ENCODE assay signal across 29 mouse cellular contexts in genomic region chr2:102148093-102148492, GRCm38 (mm10). TPM values are rescaled to one million over a fixed set of nuclear protein-coding genes. Genes with fewer than 3 reads are reported as not detected.
DNase-seq lines count a peak whose midpoint lies in the region; ATAC-seq lines count a peak whose summit lies in the region.
"Had no signal": no experiment of that assay in that cellular context is flagged by ENCODE, and none has a peak within 500 bp of the region (broad histone marks: within the 10 kb centered on the region; RNA-seq: fewer than 3 reads in every experiment).

No protein-coding gene starts in this region.

- H3K9me3 ChIP-seq in hindbrain, embryonic 11.5 days (ENCODE audit: control insufficient read depth, low read length) = no peaks in the 10 kb centered on the region
- no peaks in the 10 kb centered on the region for H3K9me3 ChIP-seq in hindbrain, embryonic 10.5 days
- no peaks in the 10 kb centered on the region for H3K9me3 ChIP-seq in neural tube, embryonic 11.5 days (ENCODE audit: control insufficient read depth, low read length)
- H3K9me3 ChIP-seq in neural tube, embryonic 15.5 days (replicated peaks) = no peaks in the 10 kb centered on the region
- H3K9me3 ChIP-seq: embryonic facial prominence, embryonic 13.5 days; heart, embryonic 10.5 days; heart, embryonic 15.5 days had no signal

- ATAC-seq in hindbrain, embryonic 11.5 days (ENCODE audit: low FRiP score) = no peak
- ATAC-seq in neural tube, embryonic 11.5 days (ENCODE audit: insufficient read depth, low FRiP score, low TSS enrichment) = no peak
- ATAC-seq in megakaryocyte progenitor cell, adult 5-6 weeks (replicated peaks; ENCODE audit: poor library complexity) = peak; percentile 19; the same call in 1 of the 2 replicates
- ATAC-seq in neural tube, embryonic 15.5 days (ENCODE audit: low FRiP score) = peak; percentile 68
- ATAC-seq: activated CD4-positive, CD25-positive, alpha-beta regulatory T cell, adult 4 months; forebrain, postnatal 0 days; intestine, postnatal 0 days had no signal

- H3K4me2 ChIP-seq in hindbrain, embryonic 11.5 days (replicated peaks; ENCODE audit: low read depth, low read length) = no peak overlapping the region
- H3K4me2 ChIP-seq in neural tube, embryonic 11.5 days (ENCODE audit: low read depth) = no peak overlapping the region
- no peak overlapping the region for H3K4me2 ChIP-seq in neural tube, embryonic 15.5 days
- H3K4me2 ChIP-seq: embryonic facial prominence, embryonic 13.5 days; heart, embryonic 15.5 days; midbrain, embryonic 11.5 days had no signal

- no peak overlapping the region for H3K4me3 ChIP-seq in hindbrain, embryonic 11.5 days (ENCODE audit: low read depth, low read length)
- no peak overlapping the region for H3K4me3 ChIP-seq in hindbrain, embryonic 10.5 days
- H3K4me3 ChIP-seq in neural tube, embryonic 11.5 days (ENCODE audit: low read depth, low read length) = no peak overlapping the region
- no peak overlapping the region for H3K4me3 ChIP-seq in neural tube, embryonic 15.5 days (replicated peaks)
- H3K4me3 ChIP-seq: embryonic facial prominence, embryonic 13.5 days; erythroblast, embryonic 14.5 days; heart, embryonic 10.5 days; heart, embryonic 15.5 days; myocyte had no signal

- peak overlapping the region; percentile 48; the same call in 1 of the 2 replicates for H3K27ac ChIP-seq in hindbrain, embryonic 11.5 days (ENCODE audit: low read depth, low read length)
- H3K27ac ChIP-seq in hindbrain, embryonic 10.5 days = no peak overlapping the region
- peak overlapping the region; percentile 21; the same call in 1 of the 2 replicates for H3K27ac ChIP-seq in neural tube, embryonic 11.5 days (ENCODE audit: low read depth, low read length)
- peak overlapping the region; percentile 76 for H3K27ac ChIP-seq in neural tube, embryonic 15.5 days (replicated peaks)
- H3K27ac ChIP-seq: embryonic facial prominence, embryonic 13.5 days; heart, embryonic 10.5 days; heart, embryonic 15.5 days; liver, embryonic 14.5 days; macrophage had no signal

- no peaks in the 10 kb centered on the region for H3K4me1 ChIP-seq in hindbrain, embryonic 11.5 days (replicated peaks; ENCODE audit: control insufficient read depth, insufficient read depth, low read length)
- peaks cover 20% of the 10 kb centered on the region for H3K4me1 ChIP-seq in hindbrain, embryonic 10.5 days (replicated peaks)
- H3K4me1 ChIP-seq in neural tube, embryonic 11.5 days (ENCODE audit: control insufficient read depth, insufficient read depth, low read length) = peaks cover 7% of the 10 kb centered on the region
- peaks cover 44% of the 10 kb centered on the region for H3K4me1 ChIP-seq in neural tube, embryonic 15.5 days
- H3K4me1 ChIP-seq: heart, embryonic 15.5 days had no signal

- H3K36me3 ChIP-seq in hindbrain, embryonic 11.5 days (ENCODE audit: control insufficient read depth, insufficient read depth, low read length) = no peaks in the 10 kb centered on the region
- H3K36me3 ChIP-seq in hindbrain, embryonic 10.5 days = 0 out of 2 replicates have a peak, but pooled peaks cover 3% of the 10 kb centered on the region
- H3K36me3 ChIP-seq in neural tube, embryonic 11.5 days (ENCODE audit: control insufficient read depth, insufficient read depth, low read length) = no peaks in the 10 kb centered on the region
- H3K36me3 ChIP-seq in neural tube, embryonic 15.5 days = no peaks in the 10 kb centered on the region
- H3K36me3 ChIP-seq: embryonic facial prominence, embryonic 13.5 days; heart, embryonic 10.5 days; heart, embryonic 15.5 days had no signal

- no peak overlapping the region for H3K9ac ChIP-seq in hindbrain, embryonic 11.5 days (ENCODE audit: low read depth, low read length)
- no peak overlapping the region for H3K9ac ChIP-seq in neural tube, embryonic 11.5 days (ENCODE audit: low read length)
- H3K9ac ChIP-seq in neural tube, embryonic 15.5 days (replicated peaks) = no peak overlapping the region
- H3K9ac ChIP-seq: embryonic facial prominence, embryonic 13.5 days; forebrain, postnatal 0 days; heart, embryonic 15.5 days; liver, embryonic 14.5 days had no signal

- WGBS in hindbrain, embryonic 11.5 days = 81% methylated on average over 6 of the region's 6 CpGs
- 93% methylated on average over 6 of the region's 6 CpGs for WGBS in hindbrain, embryonic 10.5 days
- 87% methylated on average over 6 of the region's 6 CpGs for WGBS in neural tube, embryonic 11.5 days
- 34% methylated on average over 6 of the region's 6 CpGs for WGBS in neural tube, embryonic 15.5 days

- H3K27me3 ChIP-seq in hindbrain, embryonic 11.5 days (ENCODE audit: control insufficient read depth, insufficient read depth, low read length) = no peaks in the 10 kb centered on the region
- H3K27me3 ChIP-seq in hindbrain, embryonic 10.5 days (ENCODE audit: insufficient read depth, poor library complexity, severe bottlenecking) = no peaks in the 10 kb centered on the region
- no peaks in the 10 kb centered on the region for H3K27me3 ChIP-seq in neural tube, embryonic 11.5 days (ENCODE audit: control insufficient read depth, insufficient read depth, low read length)
- no peaks in the 10 kb centered on the region for H3K27me3 ChIP-seq in neural tube, embryonic 15.5 days (replicated peaks)
- H3K27me3 ChIP-seq: CH12.LX; embryonic facial prominence, embryonic 13.5 days; heart, embryonic 15.5 days had no signal

- no peak for DNase-seq in hindbrain, embryonic 11.5 days (ENCODE audit: low spot score)
- DNase-seq in hindbrain, embryonic 10.5 days (ENCODE audit: low spot score) = no peak
- DNase-seq in neural tube, embryonic 11.5 days (ENCODE audit: low spot score) = no peak
- no peak for DNase-seq in neural tube, embryonic 10.5 days (ENCODE audit: extremely low spot score, low spot score)
- no peak for DNase-seq in cerebellum, adult 18-20 months
- no peak for DNase-seq in heart, adult 18-20 months
- DNase-seq: adrenal gland, adult 2 months; cerebellum, adult 11 months; cerebellum, adult 9-11 months; forebrain, postnatal 0 days; kidney, adult 9 months; kidney, postnatal 10 days; liver; lung, adult 2 months; lung, postnatal 10 days; thymus, postnatal 14 days had no signal

RNA-seq across cellular contexts. Expression of gene Ldlrad3, which starts 38.1 kb away (rescaled TPM):
- polyA plus RNA-seq in hindbrain, embryonic 11.5 days (2014; fragmentation: Nextera tagmentation; extraction: Ambion mirVana) = 48.7 and 50.9 TPM in 2 replicates
- polyA plus RNA-seq in hindbrain, embryonic 10.5 days (2016; fragmentation: Nextera tagmentation; extraction: Ambion mirVana) = 54.4 and 55.9 TPM in 2 replicates
- polyA plus RNA-seq in neural tube, embryonic 11.5 days (2014; fragmentation: Nextera tagmentation; extraction: Ambion mirVana) = 56.2 and 64.9 TPM in 2 replicates
- 26.4 and 27.0 TPM in 2 replicates for total RNA-seq in megakaryocyte progenitor cell, adult 5-6 weeks (2015)
- total RNA-seq in megakaryocyte progenitor cell, adult 5-6 weeks (2017) = 20.7 and 21.0 TPM in 2 replicates
- 30.7 and 32.6 TPM in 2 replicates for polyA plus RNA-seq in neural tube, embryonic 15.5 days (2015; fragmentation: Nextera tagmentation; extraction: Ambion mirVana)
- total RNA-seq in heart, adult 18-20 months (2021) = 1 to 10 TPM; 3.1 to 3.4 TPM
- polyA plus RNA-seq: erythroblast, embryonic 14.5 days had no signal

Comparison
In these comparisons a context has a peak if more than half of its experiments do, and no peak if none do; other contexts are left out.
1. ATAC-seq: peak in megakaryocyte progenitor cell, adult 5-6 weeks (single experiment) and neural tube, embryonic 15.5 days (single experiment); none in hindbrain, embryonic 11.5 days (single experiment) and neural tube, embryonic 11.5 days (single experiment).